Mouse (Mus musculus) induced T-regulatory cell, adult 2 months (primary cell): ENCODE results near the gene Wdr90.

ENCODE experiments used
- DNase-seq: peaks from one replicate; pipeline ENCODE4 v3.0.0-alpha.2; 2012; ENCODE audit warnings: low read depth

Gene Wdr90

GRCm38 (mm10) chr17:25843636-25844395 lies 17.5 kb downstream of the Wdr90 start:
- no peak for DNase-seq

- no peak for DNase-seq
These were observed 18.2 kb downstream of the Wdr90 start for GRCm38 (mm10) chr17:25843122-25843521.

GRCm38 (mm10) chr17:25842509-25842908 lies 18.8 kb downstream of the Wdr90 start:
- no peak for DNase-seq

- DNase-seq = no peak
These were observed 20.0 kb downstream of the Wdr90 start, which contains the start of gene Gm20683 for GRCm38 (mm10) chr17:25841117-25841880. Gm20683 (minus strand) TSS chr17:25841763.

- DNase-seq = no peak
These were observed 20.8 kb downstream of the Wdr90 start for GRCm38 (mm10) chr17:25840519-25840918.

- DNase-seq = no peak
These were observed 21.7 kb downstream of the Wdr90 start for GRCm38 (mm10) chr17:25839455-25840235.

- no peak for DNase-seq
These were observed 22.4 kb downstream of the Wdr90 start for GRCm38 (mm10) chr17:25838904-25839303.

GRCm38 (mm10) chr17:25837533-25837932 lies 23.8 kb downstream of the Wdr90 start:
- peak; percentile 44 for DNase-seq

GRCm38 (mm10) chr17:25837076-25837410 lies 24.3 kb downstream of the Wdr90 start, which contains the start of gene Rhbdl1:
Rhbdl1 (minus strand) TSS chr17:25837295.
- peak; percentile 60 for DNase-seq

GRCm38 (mm10) chr17:25836397-25837075 lies 24.8 kb downstream of the Wdr90 start:
- no peak for DNase-seq

GRCm38 (mm10) chr17:25835816-25836215 lies 25.5 kb downstream of the Wdr90 start:
- no peak for DNase-seq

- no peak for DNase-seq
These were observed 26.0 kb downstream of the Wdr90 start for GRCm38 (mm10) chr17:25835301-25835700.

- DNase-seq = no peak
These were observed 26.6 kb downstream of the Wdr90 start for GRCm38 (mm10) chr17:25834595-25835222.

GRCm38 (mm10) chr17:25833961-25834594 lies 27.2 kb downstream of the Wdr90 start:
- DNase-seq = no peak

- DNase-seq = no peak
These were observed 28.0 kb downstream of the Wdr90 start, which contains the start of gene Stub1 for GRCm38 (mm10) chr17:25833291-25833663. Stub1 (minus strand) TSS chr17:25833404.

GRCm38 (mm10) chr17:25832436-25833290 lies 28.6 kb downstream of the Wdr90 start:
- DNase-seq = peak; percentile 99

GRCm38 (mm10) chr17:25831451-25832281 lies 29.6 kb downstream of the Wdr90 start:
- DNase-seq = no peak

- DNase-seq = no peak
These were observed 30.4 kb downstream of the Wdr90 start for GRCm38 (mm10) chr17:25830806-25831431.
